Mouse (Mus musculus) cerebellum, adult 18-20 months (tissue): ENCODE data around the gene Cutc.

Source experiments
- DNase-seq, 2 experiments: peaks; one replicate each; pipeline ENCODE4 v3.0.0; 2021

Gene Cutc

GRCm38 (mm10) chr19:43801427-43802051 lies 48.7 kb downstream of the Cutc start:
- no peak for DNase-seq

DNA sequence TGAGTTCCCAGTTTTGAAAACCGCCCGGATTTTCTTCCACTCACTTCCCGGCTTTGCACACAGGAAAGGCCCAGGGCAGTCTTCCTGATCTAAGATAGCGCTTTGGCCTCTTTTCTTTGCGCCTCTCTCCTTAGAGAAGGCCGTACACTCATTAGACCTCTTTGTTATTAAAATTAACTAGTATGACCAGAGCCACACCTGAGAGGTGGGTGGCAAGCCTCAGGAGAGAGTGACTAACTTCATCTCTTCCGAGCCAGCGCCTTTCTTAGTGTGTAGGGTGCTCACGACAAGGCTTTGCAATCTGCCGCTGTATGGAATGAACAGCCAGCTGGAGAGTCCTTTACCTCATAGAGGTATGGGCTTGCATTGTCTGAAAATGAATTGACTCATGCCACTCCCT lies 51.1 kb downstream of the Cutc start:
- no peak for DNase-seq

- no peak for DNase-seq
These were observed 56.5 kb downstream of the Cutc start for GRCm38 (mm10) chr19:43809331-43809730.

DNA sequence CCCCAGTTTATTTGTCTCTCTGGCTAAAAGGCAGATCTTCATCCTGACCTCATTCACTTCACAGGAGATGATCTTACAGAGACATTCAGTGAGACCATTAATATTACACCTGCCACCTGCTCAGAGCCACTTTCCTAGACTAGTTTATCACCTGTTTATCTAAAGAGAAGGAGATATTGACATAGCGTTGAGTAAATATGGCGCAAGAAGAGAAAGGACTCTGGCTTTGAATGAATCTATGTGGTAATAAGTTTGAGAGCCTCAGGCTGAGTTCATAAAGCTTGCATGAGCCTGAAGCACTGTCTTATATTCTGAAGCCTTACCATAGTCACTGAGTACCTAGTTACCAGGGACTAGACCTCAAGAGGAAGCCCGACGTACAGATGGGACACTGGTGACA lies 58.6 kb downstream of the Cutc start:
- no peak for DNase-seq

DNA sequence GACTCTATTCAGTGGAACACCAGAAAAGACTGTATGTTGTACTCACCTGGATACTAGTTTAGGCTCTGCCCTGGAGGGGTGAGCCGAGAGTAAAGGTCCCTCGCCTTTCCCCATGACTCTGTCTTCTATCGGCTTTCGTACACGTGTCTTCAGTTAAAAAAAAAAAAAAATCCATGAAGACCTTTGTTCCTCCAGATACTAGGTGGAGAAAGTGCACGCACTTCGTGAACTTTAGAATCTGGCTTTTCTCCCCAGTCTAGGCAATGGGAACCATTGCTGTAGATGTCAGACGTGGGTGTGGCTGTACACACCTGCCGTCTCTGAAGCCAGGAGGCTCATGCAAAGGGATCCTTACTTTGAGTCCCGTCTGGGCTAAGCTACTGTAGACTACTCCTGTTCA lies 60.5 kb downstream of the Cutc start:
- no peak for DNase-seq

DNA sequence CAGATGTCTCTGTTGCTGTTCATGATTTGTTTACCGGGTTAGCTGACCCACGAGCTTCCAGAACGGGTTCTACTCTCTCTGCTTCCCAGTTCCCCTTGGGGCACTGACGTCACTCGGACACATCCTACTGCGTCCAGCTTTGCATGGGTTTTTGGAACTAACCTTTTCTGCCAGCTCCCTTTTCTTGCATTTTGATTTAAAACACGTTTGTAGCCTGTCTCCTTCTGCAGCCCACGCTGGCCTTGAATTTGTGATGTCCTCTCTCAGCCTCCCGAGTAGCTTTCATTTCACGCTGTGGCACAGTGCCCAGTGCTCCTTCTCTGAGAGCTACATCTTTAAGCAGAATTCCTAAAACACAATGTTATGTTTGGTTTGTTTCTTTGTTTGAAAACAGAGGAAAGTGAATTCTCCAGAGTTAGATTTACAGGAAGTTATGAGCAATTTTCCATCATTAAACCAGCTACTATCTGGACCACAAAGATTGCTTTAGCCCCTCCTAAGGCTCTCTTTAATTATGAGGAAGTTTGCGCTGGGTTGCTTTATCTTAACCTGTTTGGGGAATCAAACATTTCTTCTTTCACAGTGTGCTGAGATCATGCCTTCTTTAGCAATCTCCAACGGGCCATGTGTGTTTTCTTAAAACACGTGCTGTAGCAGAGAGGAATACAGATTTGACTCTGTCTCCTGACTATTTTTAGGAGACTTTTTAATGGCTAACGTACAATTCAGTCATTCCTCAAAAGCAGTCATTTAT lies 63.0 kb downstream of the Cutc start:
- DNase-seq = no peak
